Mouse (Mus musculus): ENCODE data around the gene 5730409E04Rik. TPM values are rescaled to one million over a fixed set of nuclear protein-coding genes. Genes with fewer than 3 reads are reported as not detected.

5730409E04Rik gene
- total RNA-seq, 1 experiment from 2014 or later, result not detected

- ATAC-seq (ENCODE audit: extremely low read depth, insufficient number of reproducible peaks, low FRiP score, poor library complexity, severe bottlenecking), result no peak
These were observed 17.5 kb downstream of the 5730409E04Rik start for GRCm38 (mm10) chr4:126627021-126627681.

- no peak for ATAC-seq (ENCODE audit: extremely low read depth, insufficient number of reproducible peaks, low FRiP score, poor library complexity, severe bottlenecking)
These were observed 22.3 kb downstream of the 5730409E04Rik start for GRCm38 (mm10) chr4:126631922-126632321.

- no peak for ATAC-seq (ENCODE audit: extremely low read depth, insufficient number of reproducible peaks, low FRiP score, poor library complexity, severe bottlenecking)
These were observed 23.1 kb downstream of the 5730409E04Rik start for GRCm38 (mm10) chr4:126632668-126633067.

- ATAC-seq (ENCODE audit: extremely low read depth, insufficient number of reproducible peaks, low FRiP score, poor library complexity, severe bottlenecking), result no peak
These were observed 26.7 kb downstream of the 5730409E04Rik start for GRCm38 (mm10) chr4:126636330-126636729.

- no peak for ATAC-seq (ENCODE audit: extremely low read depth, insufficient number of reproducible peaks, low FRiP score, poor library complexity, severe bottlenecking)
These were observed 27.8 kb downstream of the 5730409E04Rik start for GRCm38 (mm10) chr4:126637446-126637845.

- no peak for ATAC-seq (ENCODE audit: extremely low read depth, insufficient number of reproducible peaks, low FRiP score, poor library complexity, severe bottlenecking)
These were observed 29.7 kb downstream of the 5730409E04Rik start for GRCm38 (mm10) chr4:126639339-126639738.

- ATAC-seq (ENCODE audit: extremely low read depth, insufficient number of reproducible peaks, low FRiP score, poor library complexity, severe bottlenecking), result no peak
These were observed 32.3 kb downstream of the 5730409E04Rik start for GRCm38 (mm10) chr4:126641901-126642300.

GRCm38 (mm10) chr4:126643815-126644214, 34.2 kb downstream of the 5730409E04Rik start:
- ATAC-seq (ENCODE audit: extremely low read depth, insufficient number of reproducible peaks, low FRiP score, poor library complexity, severe bottlenecking), result no peak

GRCm38 (mm10) chr4:126644333-126644963, 34.8 kb downstream of the 5730409E04Rik start:
- no peak for ATAC-seq (ENCODE audit: extremely low read depth, insufficient number of reproducible peaks, low FRiP score, poor library complexity, severe bottlenecking)

GRCm38 (mm10) chr4:126647996-126648910, 38.6 kb downstream of the 5730409E04Rik start:
- no peak for ATAC-seq (ENCODE audit: extremely low read depth, insufficient number of reproducible peaks, low FRiP score, poor library complexity, severe bottlenecking)

- ATAC-seq (ENCODE audit: extremely low read depth, insufficient number of reproducible peaks, low FRiP score, poor library complexity, severe bottlenecking), result no peak
These were observed 43.5 kb downstream of the 5730409E04Rik start for GRCm38 (mm10) chr4:126653148-126653547.

GRCm38 (mm10) chr4:126655356-126655755, 45.7 kb downstream of the 5730409E04Rik start:
- ATAC-seq (ENCODE audit: extremely low read depth, insufficient number of reproducible peaks, low FRiP score, poor library complexity, severe bottlenecking), result no peak

GRCm38 (mm10) chr4:126661249-126661648, 51.6 kb downstream of the 5730409E04Rik start:
- ATAC-seq (ENCODE audit: extremely low read depth, insufficient number of reproducible peaks, low FRiP score, poor library complexity, severe bottlenecking), result no peak

Other genes starting within 250 kb of the 5730409E04Rik start
- 9.7 and 9.9 TPM in 2 replicates for gene Ago3, start 180.3 kb upstream of the 5730409E04Rik start, total RNA-seq (2017)
- 27.0 and 27.8 TPM in 2 replicates for gene Ago1, start 141.2 kb upstream of the 5730409E04Rik start, total RNA-seq (2017)
- gene Ago4, start 76.3 kb upstream of the 5730409E04Rik start, total RNA-seq (2017), result 18.7 and 22.1 TPM in 2 replicates
- 4.5 and 9.7 TPM in 2 replicates for gene Clspn, start 52.9 kb upstream of the 5730409E04Rik start, total RNA-seq (2017)
- 38.3 and 42.8 TPM in 2 replicates for gene Psmb2, start 67.8 kb downstream of the 5730409E04Rik start, total RNA-seq (2017)
- not detected in 2 replicates for gene Tfap2e, start 126.4 kb downstream of the 5730409E04Rik start, total RNA-seq (2017)
- 6.6 and 8.3 TPM in 2 replicates for gene Ncdn, start 143.6 kb downstream of the 5730409E04Rik start, total RNA-seq (2017)
- gene AU040320, start 143.7 kb downstream of the 5730409E04Rik start, total RNA-seq (2017), result 35.0 and 36.4 TPM in 2 replicates

Data from neutrophil, adult 5-6 weeks (primary cell).